Mouse (Mus musculus): ENCODE measurements at regions not wholly inside any gene's neighbourhood (a gene's known extent, or its start where the extent isn't known, plus 50 kb on each side); places are given as distances from the start of the nearest gene placed in this dataset.

DNA sequence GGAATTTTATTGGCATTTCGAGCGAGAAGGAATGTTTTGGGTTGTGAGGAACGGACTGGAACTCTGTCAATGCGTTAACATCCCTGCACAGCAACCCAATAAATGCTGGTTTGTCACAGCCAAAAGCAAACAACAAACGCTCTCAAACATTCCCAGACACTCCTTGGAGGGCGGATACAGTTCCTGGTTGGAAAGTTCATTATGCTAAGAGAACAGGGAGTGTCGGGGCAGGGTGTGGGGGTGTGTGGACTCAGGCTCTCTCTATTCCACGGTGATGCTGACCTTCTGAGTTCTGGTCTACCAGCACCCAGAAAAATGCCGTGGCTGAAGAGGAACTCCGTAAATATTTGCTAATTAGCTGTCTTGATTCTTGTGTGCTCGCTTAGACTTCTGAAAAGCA lies 50.3 kb upstream of the Cdkn2aip start:
- no peak for TF ChIP-seq MAX (IDR thresholded peaks at IDR 0.05; ENCODE audit: low read depth)
- no peak for TF ChIP-seq POLR2A (IDR thresholded peaks at IDR 0.05; ENCODE audit: insufficient read length, low read depth)

Measured in myocyte (in vitro differentiated cells).